In the genomic region with DNA sequence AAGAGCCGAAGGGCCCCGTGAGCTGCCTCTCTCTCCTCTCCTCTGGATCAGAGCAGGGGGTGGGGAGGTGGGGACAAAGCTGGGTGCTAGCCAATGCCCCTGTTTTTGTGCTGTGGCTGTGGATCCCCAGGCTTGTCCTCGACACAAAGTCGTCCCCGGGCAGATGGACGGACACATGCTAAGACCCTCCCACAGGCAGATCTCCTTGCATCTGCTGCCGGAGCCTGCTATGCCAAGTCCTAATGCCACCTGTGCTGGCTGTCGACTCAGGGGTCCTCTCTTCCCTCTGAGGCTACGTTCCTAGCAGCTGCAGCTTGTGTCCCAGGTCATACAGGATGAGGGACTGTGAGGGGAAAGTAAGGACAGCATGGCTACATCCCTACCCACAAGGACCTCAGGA, we compare ENCODE assay signal across 7 mouse cellular contexts. TPM values are rescaled to one million over a fixed set of nuclear protein-coding genes. Genes with fewer than 3 reads are reported as not detected.
DNase-seq lines count a peak whose midpoint lies in the region; ATAC-seq and TF ChIP-seq lines count a peak whose summit lies in the region.

No protein-coding gene starts in this region.

- no peaks in the 10 kb centered on the region for H3K9me3 ChIP-seq in hindbrain, embryonic 13.5 days
- no peaks in the 10 kb centered on the region for H3K9me3 ChIP-seq in hindbrain, embryonic 12.5 days (replicated peaks)
- H3K9me3 ChIP-seq in limb, embryonic 13.5 days: no peaks in the 10 kb centered on the region

- no peaks in the 10 kb centered on the region for H3K27me3 ChIP-seq in hindbrain, embryonic 13.5 days
- H3K27me3 ChIP-seq in hindbrain, embryonic 12.5 days: no peaks in the 10 kb centered on the region
- H3K27me3 ChIP-seq in testis, adult 2 months (ENCODE audit: control insufficient read depth, insufficient read depth, low read length): no peaks in the 10 kb centered on the region
- H3K27me3 ChIP-seq in limb, embryonic 13.5 days: no peaks in the 10 kb centered on the region

- H3K27ac ChIP-seq in hindbrain, embryonic 13.5 days: no peak overlapping the region
- H3K27ac ChIP-seq in hindbrain, embryonic 12.5 days: no peak overlapping the region
- no peak overlapping the region; the same call in 1 of the 2 replicates for H3K27ac ChIP-seq in testis, adult 2 months (ENCODE audit: control insufficient read depth, insufficient read depth, low read depth, low read length)
- H3K27ac ChIP-seq in limb, embryonic 13.5 days: no peak overlapping the region; the same call in 1 of the 2 replicates

- DNase-seq in testis, postnatal 14 days (ENCODE audit: low spot score): no peak
- no peak for DNase-seq in frontal cortex, postnatal 14 days (ENCODE audit: low spot score in 2 of 2)
- no peak for DNase-seq in ovary, postnatal 36 days (ENCODE audit: low spot score)

- H3K36me3 ChIP-seq in hindbrain, embryonic 13.5 days: peaks cover 19% of the 10 kb centered on the region
- H3K36me3 ChIP-seq in hindbrain, embryonic 12.5 days: peaks cover 24% of the 10 kb centered on the region
- no peaks in the 10 kb centered on the region for H3K36me3 ChIP-seq in testis, adult 2 months (ENCODE audit: control insufficient read depth, insufficient read depth, low read length)
- H3K36me3 ChIP-seq in limb, embryonic 13.5 days: peaks cover 21% of the 10 kb centered on the region

- peak overlapping the region; percentile 35; the same call in 1 of the 2 replicates for H3K9ac ChIP-seq in hindbrain, embryonic 13.5 days
- H3K9ac ChIP-seq in hindbrain, embryonic 12.5 days: no peak overlapping the region
- no peak overlapping the region for H3K9ac ChIP-seq in limb, embryonic 13.5 days

- H3K4me2 ChIP-seq in hindbrain, embryonic 13.5 days: peak overlapping the region; percentile 21; the same call in 1 of the 2 replicates
- no peak overlapping the region for H3K4me2 ChIP-seq in hindbrain, embryonic 12.5 days (replicated peaks)
- H3K4me2 ChIP-seq in limb, embryonic 13.5 days (replicated peaks): peak overlapping the region; percentile 24

- no peak for ATAC-seq in hindbrain, embryonic 13.5 days (ENCODE audit: low FRiP score)
- no peak for ATAC-seq in hindbrain, embryonic 12.5 days (ENCODE audit: low FRiP score)
- ATAC-seq in limb, embryonic 13.5 days (ENCODE audit: low FRiP score, low read depth): 0 out of 2 replicates have a peak, but pooled peaks have one; percentile 10

- 57% methylated on average over 9 of the region's 9 CpGs for WGBS in hindbrain, embryonic 13.5 days
- 63% methylated on average over 9 of the region's 9 CpGs for WGBS in hindbrain, embryonic 12.5 days
- 61% methylated on average over 9 of the region's 9 CpGs for WGBS in limb, embryonic 13.5 days

- TF ChIP-seq CTCF in testis, adult 2 months (IDR thresholded peaks at IDR 0.05; ENCODE audit: control insufficient read depth, insufficient read depth, insufficient replicate concordance, low read depth, low read length): no peak

- peaks cover 26% of the 10 kb centered on the region for H3K4me1 ChIP-seq in hindbrain, embryonic 13.5 days (replicated peaks)
- H3K4me1 ChIP-seq in hindbrain, embryonic 12.5 days: peaks cover 10% of the 10 kb centered on the region
- H3K4me1 ChIP-seq in testis, adult 2 months (ENCODE audit: control insufficient read depth, insufficient read depth, low read length): no peaks in the 10 kb centered on the region
- H3K4me1 ChIP-seq in limb, embryonic 13.5 days: peaks cover 36% of the 10 kb centered on the region

- no peak overlapping the region for H3K4me3 ChIP-seq in hindbrain, embryonic 13.5 days
- H3K4me3 ChIP-seq in hindbrain, embryonic 12.5 days: no peak overlapping the region
- H3K4me3 ChIP-seq in testis, adult 2 months (ENCODE audit: control insufficient read depth, low read depth, low read length): 0 out of 2 replicates have a peak overlapping the region, but pooled peaks have one; percentile 6
- H3K4me3 ChIP-seq in limb, embryonic 13.5 days: peak overlapping the region; percentile 20

- TF ChIP-seq POLR2A in testis, adult 2 months (IDR thresholded peaks at IDR 0.05; ENCODE audit: control insufficient read depth, low read depth, low read length): no peak

RNA-seq across cellular contexts. Expression of a gene that starts 1.6 kb away (rescaled TPM):
- 24.8 and 25.2 TPM in 2 replicates for polyA plus RNA-seq in hindbrain, embryonic 13.5 days (2015; fragmentation: Nextera tagmentation; extraction: Ambion mirVana)
- polyA plus RNA-seq in hindbrain, embryonic 12.5 days (2016; fragmentation: Nextera tagmentation; extraction: Ambion mirVana): 29.7 and 33.9 TPM in 2 replicates
- 8.0 and 9.2 TPM in 2 replicates for polyA plus RNA-seq in testis, adult 2 months (2012; rRNA removed)
- 26.2 and 29.4 TPM in 2 replicates for polyA plus RNA-seq in limb, embryonic 13.5 days (2015; fragmentation: Nextera tagmentation; extraction: Ambion mirVana)

RNA-seq across cellular contexts. Expression of a gene that starts 36.0 kb away (rescaled TPM):
- 273 and 282 TPM in 2 replicates for polyA plus RNA-seq in hindbrain, embryonic 13.5 days (2015; fragmentation: Nextera tagmentation; extraction: Ambion mirVana)
- polyA plus RNA-seq in hindbrain, embryonic 12.5 days (2016; fragmentation: Nextera tagmentation; extraction: Ambion mirVana): 401 and 429 TPM in 2 replicates
- 24.4 and 27.4 TPM in 2 replicates for polyA plus RNA-seq in testis, adult 2 months (2012; rRNA removed)
- polyA plus RNA-seq in limb, embryonic 13.5 days (2015; fragmentation: Nextera tagmentation; extraction: Ambion mirVana): 341 and 354 TPM in 2 replicates

RNA-seq across cellular contexts. Expression of a gene that starts 38.1 kb away (rescaled TPM):
- polyA plus RNA-seq in hindbrain, embryonic 13.5 days (2015; fragmentation: Nextera tagmentation; extraction: Ambion mirVana): 83.1 and 83.2 TPM in 2 replicates
- 54.3 and 63.9 TPM in 2 replicates for polyA plus RNA-seq in hindbrain, embryonic 12.5 days (2016; fragmentation: Nextera tagmentation; extraction: Ambion mirVana)
- polyA plus RNA-seq in testis, adult 2 months (2012; rRNA removed): 8.9 and 11.8 TPM in 2 replicates
- 68.5 and 70.1 TPM in 2 replicates for polyA plus RNA-seq in limb, embryonic 13.5 days (2015; fragmentation: Nextera tagmentation; extraction: Ambion mirVana)

RNA-seq across cellular contexts. Expression of a gene that starts 41.3 kb away (rescaled TPM):
- 7.3 and 9.1 TPM in 2 replicates for polyA plus RNA-seq in hindbrain, embryonic 13.5 days (2015; fragmentation: Nextera tagmentation; extraction: Ambion mirVana)
- 10.5 and 49.9 TPM in 2 replicates for polyA plus RNA-seq in hindbrain, embryonic 12.5 days (2016; fragmentation: Nextera tagmentation; extraction: Ambion mirVana)
- 0.48 and 0.59 TPM in 2 replicates for polyA plus RNA-seq in testis, adult 2 months (2012; rRNA removed)
- 373 and 377 TPM in 2 replicates for polyA plus RNA-seq in limb, embryonic 13.5 days (2015; fragmentation: Nextera tagmentation; extraction: Ambion mirVana)

RNA-seq across cellular contexts. Expression of a gene that starts 49.9 kb away (rescaled TPM):
- 315 and 334 TPM in 2 replicates for polyA plus RNA-seq in hindbrain, embryonic 13.5 days (2015; fragmentation: Nextera tagmentation; extraction: Ambion mirVana)
- polyA plus RNA-seq in hindbrain, embryonic 12.5 days (2016; fragmentation: Nextera tagmentation; extraction: Ambion mirVana): 464 and 474 TPM in 2 replicates
- 62.1 and 63.8 TPM in 2 replicates for polyA plus RNA-seq in testis, adult 2 months (2012; rRNA removed)
- 457 and 480 TPM in 2 replicates for polyA plus RNA-seq in limb, embryonic 13.5 days (2015; fragmentation: Nextera tagmentation; extraction: Ambion mirVana)

Comparison
In these comparisons a context has a peak if more than half of its experiments do, and no peak if none do; other contexts are left out.
1. H3K4me3 ChIP-seq: peak in testis, adult 2 months (single experiment) and limb, embryonic 13.5 days (single experiment); none in hindbrain, embryonic 13.5 days (single experiment) and hindbrain, embryonic 12.5 days (single experiment).